Mouse (Mus musculus) heart, adult 18-20 months (tissue): ENCODE data around the gene Iffo2. TPM values are rescaled to one million over a fixed set of nuclear protein-coding genes. Genes with fewer than 3 reads are reported as not detected.
"Not testable (repeated sequence)": the region's sequence is repeated elsewhere in the genome, so short reads cannot be mapped to it uniquely, and the experiment has no call there.

Source experiments
- DNase-seq, 2 experiments: peaks; one replicate each; pipeline ENCODE4 v3.0.0; 2021 to 2022; ENCODE audit warnings: mixed read lengths in 1 of 2
- long read RNA-seq, 2 experiments: library from polyadenylated mRNA; stranded (forward); transcript quantifications; one replicate each; pipeline ENCODE4 v2.0.0; 2021
- total RNA-seq, 2 experiments: library from RNA; stranded (reverse); gene quantifications; 2 replicates each; pipeline ENCODE4 v1.2.3; 2021

Gene Iffo2
- total RNA-seq: 1 to 10 TPM; 4.3 to 4.4 TPM
- long read RNA-seq, experiment 1: 0 reads
- long read RNA-seq, experiment 2: 0 reads

DNA sequence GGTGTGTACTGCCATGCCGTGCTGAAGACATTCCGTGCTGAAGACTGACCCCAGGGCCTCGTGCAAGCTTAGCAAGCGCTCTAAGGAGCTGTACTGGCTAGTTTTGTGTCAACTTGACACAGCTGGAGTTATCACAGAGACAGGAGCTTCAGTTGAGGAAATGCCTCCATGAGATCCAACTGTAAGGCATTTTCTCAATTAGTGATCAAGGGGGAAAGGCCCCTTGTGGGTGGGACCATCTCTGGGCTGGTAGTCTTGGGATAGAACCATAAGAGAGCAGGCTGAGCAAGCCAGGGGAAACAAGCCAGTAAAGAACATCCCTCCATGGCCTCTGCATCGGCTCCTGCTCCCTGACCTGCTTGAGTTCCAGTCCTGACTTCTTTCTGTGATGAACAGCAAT is at the start of gene Iffo2:
Gene Iffo2 (plus strand): TSS at position 301 of the 400 bp plus-strand sequence.
- not testable (repeated sequence) for DNase-seq

DNA sequence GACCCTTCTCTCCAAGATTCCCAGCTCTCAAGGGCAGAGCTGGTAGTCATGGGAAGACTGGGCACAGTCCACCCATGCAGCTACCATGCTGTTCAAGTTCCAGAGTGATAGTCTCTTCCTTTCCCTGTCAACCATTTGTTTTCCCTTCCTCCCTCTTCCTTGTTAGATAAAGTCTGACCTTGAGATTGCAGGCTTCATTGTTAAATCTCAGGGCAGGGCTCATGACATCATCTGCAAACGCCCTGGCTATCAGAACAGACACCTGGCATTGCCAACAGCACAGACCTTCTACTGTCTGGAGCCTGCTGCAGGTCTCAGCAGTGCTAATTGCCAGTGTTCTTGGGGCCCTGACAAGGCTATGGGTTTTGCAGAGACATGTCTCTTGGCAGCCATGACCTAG is 48.9 kb upstream of the Iffo2 start:
- DNase-seq: no peak

DNA sequence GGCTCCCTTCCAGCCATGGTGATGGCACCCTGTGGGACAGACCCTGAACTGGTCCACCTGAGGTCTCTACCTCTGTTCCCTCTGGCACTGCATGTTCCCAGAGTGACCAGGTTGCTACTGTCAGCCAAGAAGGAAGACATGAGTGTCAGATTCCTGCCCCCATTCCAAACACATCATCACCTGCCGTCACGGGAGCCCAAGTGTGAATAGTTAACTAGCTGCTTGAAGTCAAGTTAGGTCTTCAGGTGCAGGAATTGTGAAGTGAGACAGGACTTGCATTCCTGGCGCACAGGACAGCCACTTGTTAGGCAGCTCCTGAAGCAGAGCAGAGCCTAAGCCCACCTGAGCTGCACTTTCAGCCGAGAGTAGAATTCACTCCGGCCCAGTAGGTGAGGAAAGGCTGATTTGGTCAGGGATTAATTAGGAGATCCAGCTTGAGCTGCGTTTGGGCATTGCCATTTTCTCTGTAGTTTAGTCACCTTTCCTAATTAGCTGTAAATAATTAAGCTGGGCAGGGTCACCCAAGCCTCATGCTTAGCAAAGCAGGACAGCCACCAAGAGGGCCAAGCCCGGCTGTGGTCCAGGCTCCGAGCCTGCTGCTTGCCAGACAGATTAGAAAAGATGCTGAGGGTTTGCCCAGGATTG is 46.8 kb upstream of the Iffo2 start:
- DNase-seq: no peak

DNA sequence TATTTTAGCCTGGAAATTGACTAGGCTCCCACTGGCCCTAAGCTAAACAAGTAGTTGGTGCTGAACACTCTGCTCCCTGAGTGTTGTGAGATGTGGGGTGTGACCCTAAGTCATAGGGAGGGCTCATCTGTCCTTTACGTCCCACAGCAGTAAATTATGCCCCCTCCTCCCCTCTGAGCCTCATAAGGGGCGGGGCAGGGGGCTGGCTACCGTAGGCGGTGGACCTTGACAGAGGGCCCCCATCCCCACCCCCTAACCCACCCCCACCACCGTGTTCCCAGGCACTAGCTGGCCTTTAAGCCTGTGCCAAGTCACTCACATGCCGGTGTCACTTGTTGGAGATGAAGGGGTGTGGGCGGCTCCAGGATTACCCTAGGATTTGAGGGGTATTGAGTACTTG is 45.9 kb upstream of the Iffo2 start:
- no peak for DNase-seq

DNA sequence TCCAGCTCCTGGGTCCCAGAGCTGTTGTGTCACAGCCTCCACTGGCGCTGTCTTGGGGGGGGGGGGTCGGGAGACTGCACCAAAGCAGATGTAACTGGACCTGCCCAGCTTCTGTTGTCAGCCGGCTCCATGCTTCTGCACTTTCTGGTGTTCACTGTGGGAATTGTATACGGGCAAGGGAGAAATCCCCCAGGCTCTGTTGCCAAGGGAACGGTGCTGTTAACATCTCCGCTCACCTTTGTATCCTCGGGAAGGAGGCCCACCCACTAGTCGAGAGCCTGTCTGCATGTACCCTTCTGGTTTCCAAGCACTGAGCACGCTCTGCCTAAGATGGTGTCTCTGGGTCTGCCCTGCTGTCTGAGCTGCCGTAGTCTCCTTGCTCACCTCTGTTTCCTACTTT is 43.3 kb upstream of the Iffo2 start:
- DNase-seq: no peak

DNA sequence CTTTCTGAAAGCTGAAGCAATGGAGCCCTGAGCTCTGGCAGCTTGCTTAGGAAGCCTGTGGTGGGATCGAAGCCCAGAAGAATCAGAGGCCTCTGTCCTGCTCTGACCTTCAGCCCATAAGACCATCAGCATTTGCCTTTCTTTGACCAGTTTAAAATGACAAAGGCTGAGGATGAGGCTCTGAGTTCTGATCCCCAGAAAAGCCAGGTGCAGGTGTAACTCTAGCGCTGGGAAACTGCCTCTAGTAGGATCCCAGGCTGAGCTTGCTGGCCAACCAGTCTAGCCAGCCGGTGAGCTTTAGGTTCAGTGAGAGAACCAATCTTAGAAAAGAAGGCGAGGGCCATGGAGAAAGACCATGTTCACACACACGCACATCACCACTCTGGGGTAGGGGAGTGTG is 42.0 kb upstream of the Iffo2 start:
- no peak for DNase-seq

DNA sequence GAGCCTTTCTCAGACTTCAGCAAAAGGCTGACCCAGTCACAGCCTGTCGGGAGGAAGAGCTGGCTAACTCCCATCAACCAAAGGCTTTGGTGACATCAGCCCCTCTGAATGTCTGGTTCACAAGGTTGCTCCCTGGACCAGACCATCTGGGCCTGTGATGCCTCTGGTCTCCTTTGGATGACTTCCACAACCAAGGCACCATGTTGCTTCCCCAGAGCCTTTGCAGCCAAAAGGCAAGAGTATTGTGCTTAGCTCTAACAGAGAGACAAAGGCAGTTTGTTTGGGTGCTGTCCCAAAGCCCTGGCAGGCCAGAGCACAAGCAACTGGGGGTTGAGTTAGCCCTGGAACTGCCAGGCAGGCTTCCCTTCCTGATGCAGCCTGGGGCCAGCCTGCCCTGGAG is 40.4 kb upstream of the Iffo2 start:
- DNase-seq: peak; percentile 21 to 37

DNA sequence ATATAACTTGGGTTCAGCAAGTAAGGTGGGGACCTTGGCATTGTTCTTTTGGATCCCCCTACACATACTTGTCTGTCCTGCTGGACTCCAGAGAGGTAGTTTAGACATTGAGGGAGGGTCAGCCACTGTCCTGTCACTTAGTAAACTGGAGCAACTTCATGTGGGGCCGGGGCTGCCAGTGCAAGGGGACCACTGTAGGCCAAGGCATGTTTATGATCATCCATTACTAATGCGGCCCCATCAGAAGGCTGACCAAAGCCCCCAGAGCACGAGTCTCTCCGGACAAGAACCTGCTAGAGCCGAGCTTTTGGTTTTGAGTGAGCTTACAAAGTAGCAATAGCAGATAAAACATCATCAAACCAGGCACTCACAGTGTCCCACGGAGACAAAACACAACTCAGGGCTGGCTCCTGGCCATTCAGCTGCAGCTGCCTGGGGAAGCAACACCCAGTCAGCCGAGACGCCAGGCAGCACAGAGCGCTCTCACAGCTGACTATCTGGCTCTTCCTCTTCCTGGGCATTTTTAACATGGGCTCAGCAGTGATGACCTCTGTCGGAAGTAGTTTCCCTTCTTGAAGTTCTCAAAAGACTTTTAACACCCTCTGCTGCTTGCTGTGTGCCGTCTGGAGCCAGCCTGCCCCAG is 39.8 kb upstream of the Iffo2 start:
- DNase-seq: peak; percentile 76 to 84

DNA sequence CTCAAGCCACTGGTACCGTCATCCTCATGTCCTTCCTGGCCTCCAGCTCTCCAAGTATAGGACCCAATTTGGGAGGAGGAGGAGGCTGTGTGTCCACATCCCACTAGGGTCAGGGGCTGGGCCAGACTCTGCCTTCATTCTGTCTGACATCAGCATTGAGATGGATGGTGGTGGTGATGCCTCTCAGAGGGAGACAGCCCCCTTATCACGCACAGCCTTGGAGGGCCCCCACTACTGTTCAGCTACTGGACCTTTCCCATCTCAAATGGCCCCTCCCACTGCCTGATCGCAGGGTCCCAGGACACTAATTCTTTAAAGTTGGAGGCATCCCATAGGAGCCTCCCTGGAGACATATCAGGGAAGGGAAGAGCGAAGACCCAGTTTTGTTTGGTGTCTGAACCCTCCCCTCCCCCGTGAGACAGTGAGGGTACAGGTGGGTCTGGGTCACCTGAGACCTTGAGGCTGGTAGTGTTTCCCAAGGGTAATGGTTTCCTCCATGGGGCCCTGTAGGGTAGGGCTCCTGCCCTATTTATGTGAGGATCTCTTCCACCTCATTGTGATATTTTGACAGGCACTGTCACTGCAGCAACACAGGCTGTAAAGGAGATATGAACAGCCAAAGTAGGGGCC is 38.7 kb upstream of the Iffo2 start:
- DNase-seq: no peak

DNA sequence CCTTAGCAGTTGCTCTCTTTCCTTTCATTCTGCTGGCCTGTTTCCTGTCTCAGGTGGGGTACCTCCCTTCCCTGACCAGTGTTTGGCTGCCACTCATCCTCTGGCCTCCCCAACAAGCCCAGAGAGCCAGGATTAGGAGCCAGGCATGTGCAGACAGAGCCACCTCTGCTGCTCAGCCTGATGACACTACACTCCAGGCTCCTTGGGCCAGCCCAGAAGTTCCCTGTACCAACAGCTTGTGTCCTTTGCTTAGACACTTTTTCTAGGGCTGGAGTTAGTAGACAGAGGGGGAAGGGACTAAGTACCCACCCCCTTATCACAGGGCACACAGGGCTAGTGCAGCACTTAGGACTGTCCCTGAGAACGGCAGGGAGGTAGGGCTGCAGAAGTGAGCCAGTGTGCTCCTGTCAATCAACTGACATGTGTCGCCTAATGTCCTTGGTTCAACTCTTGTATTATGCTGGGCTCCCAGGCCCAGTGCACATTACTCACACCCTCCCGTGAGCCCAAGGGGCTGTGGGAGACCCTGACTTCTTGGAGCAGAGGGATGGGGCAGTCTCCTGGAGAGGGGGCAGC is 38.0 kb upstream of the Iffo2 start:
- no peak for DNase-seq

DNA sequence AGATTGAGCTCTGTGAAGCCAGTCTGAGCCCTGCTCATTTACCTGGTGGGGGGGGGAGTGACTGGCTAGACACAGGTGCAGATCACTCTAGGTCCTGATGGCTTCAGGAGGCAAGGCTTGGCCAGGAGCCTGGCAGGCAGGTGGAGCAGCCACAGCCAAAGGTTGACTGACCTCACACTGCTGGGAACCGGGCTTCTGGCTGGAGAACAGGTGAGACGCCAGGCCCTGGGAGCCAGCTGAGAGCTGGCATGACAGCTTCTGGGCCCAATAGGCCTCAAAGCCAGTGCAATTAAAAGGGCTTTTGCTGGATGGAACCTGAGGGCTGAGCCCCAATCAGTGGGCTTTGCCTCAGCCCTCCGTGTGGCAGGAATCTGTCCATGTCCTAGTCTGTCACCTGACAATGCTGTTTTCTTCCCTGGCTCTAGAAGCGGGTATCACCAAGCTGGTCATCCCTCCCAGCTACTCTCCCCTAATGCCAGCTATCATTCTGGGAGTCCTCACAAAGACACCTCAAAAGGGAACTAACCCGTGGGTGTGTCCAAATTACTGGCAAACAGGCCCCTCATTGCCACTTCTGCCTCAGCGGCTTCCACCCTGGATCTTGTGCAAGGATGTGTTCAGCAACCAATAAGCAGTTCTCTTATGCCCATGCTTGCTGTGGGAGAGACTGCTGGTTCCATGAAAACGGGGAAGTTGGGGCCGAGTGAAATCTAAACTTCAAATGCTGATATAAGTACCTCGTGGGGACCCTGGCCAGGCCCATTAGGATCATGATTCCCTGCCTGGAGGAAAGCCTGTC is 36.9 kb upstream of the Iffo2 start:
- peak; percentile 30 to 75 for DNase-seq

DNA sequence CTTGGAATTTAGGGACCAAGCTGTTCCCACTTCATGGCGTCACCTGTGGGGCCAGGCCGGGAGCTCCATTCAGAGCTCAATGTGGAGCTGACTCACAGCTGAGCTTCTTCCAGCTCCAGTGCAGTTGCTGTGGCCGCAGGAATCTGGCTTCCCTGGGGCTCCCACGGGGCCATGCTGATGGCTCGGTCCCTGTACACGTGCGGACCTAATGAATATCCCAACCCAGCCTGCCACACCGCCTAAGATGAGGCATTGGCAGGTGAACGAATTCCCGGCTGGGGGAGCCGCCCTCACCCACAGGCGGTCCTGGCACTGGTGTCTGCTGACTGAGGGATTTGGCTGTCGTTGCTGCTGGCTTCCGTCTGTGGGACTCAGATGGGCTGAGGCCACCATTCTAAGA is 29.5 kb upstream of the Iffo2 start:
- peak; percentile 30 to 51 for DNase-seq

DNA sequence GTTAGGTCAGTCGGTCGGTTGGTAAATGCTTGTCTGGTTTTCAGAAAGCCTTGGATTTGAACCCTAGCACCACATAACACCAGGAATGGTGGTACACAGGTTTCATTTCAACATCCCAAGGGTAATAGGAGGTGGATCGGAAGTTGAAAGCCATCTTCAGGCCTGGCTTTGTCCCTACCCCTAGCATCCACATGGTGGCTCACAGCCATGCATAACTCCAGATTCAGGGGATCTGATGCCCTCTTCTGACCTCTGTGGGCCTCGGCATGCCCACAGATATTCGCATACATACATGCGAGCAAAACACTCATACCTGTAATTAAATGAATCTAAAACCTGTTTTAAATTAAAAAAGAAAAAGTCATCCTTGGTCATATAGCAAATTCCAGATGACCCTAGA is 28.6 kb upstream of the Iffo2 start:
- DNase-seq: no peak

DNA sequence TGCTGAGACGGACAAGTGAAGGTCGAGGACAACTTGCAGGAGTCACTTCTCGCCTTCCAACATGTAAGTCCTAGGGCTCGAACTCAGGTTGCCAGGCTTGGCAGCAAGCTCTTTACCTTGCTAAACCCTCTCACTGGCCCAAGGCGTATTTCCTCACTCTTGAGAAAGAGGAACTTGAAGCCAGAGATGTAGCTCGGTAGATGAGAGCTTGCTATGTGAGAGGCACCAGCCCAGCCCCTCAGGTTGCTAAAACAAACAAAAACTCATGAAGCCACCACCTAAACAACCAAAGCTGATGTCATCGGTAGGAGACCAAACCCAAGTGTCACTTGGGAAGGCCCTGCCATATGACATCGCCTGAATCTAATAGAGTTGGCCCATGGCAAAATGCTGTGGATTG is 26.4 kb upstream of the Iffo2 start:
- DNase-seq: no peak

DNA sequence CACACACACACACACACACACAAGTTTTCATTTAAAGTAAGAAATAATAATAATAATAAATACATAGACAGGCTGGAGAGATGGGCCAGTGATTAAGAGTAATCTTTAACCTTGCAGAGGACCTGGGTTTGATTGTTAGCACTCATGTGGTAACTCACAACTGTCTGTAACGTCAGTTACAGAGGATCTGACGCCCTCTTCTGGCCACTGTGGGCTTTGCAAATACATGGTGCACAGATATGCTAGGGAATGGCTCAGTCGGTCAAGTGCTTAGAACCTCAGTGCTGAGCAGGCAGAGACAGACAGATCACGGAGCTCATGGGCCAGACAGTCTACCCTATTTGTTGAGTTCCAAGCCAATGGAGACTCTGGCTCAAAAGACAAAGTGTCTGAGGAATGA is 24.6 kb upstream of the Iffo2 start:
- DNase-seq: no peak

DNA sequence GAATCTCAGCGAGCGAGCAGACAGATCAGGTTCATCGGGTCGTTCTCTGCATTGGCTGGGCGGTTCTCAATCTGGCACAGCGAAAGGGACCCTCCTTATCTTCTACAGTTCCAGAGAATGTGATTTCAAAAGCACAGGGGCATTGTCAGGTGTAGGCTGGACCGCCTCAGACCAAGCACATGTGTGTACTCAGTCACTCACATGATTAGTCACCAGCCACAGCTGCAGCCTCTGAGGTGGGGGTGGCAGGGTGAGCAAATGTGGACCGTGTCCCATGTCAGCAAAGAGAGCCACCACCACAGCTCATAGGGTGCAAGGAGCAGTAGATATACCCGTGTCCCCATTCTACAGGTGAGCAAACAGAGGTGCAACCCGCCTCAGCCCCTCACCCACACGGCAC is 23.6 kb upstream of the Iffo2 start:
- no peak for DNase-seq

DNA sequence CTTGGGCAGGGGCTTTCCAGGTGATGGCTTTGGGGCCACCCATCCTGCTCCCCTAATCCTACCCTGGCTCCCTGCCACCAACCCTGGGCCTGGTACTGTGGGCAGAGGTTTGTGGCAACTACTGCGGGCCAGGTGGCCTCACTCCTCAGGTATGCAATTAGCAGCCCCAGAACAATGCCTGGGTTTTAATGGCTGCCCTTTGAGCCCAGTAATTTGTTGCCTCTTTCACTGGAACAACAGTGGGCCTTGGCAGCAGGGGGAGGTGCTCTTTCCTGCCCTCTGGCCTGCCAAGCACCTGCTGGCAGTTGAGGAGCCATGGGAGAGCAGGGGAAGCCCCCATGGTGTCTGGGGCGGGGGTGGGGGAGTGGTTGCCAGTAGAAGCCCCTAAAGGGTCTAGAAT is 21.3 kb upstream of the Iffo2 start:
- DNase-seq: no peak

DNA sequence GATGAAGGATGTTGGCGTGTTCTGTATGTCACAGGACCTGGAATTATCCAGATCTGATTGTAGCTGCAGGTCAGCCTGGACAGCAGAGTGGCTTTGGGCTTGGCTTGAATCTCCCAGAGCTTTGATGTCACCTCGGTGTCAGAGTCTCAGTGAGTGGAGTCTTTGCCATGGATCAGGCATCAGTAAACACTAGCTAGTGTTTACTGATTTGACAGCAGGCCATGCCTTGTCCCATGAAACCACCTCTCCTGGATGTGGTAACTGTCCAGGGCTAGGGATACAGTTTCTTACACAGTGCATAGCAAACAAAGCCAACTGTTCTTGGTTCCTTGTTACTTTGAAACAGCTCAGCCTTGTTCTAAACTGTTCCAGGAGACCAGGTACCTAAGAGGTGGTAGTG is 18.8 kb upstream of the Iffo2 start:
- no peak for DNase-seq

DNA sequence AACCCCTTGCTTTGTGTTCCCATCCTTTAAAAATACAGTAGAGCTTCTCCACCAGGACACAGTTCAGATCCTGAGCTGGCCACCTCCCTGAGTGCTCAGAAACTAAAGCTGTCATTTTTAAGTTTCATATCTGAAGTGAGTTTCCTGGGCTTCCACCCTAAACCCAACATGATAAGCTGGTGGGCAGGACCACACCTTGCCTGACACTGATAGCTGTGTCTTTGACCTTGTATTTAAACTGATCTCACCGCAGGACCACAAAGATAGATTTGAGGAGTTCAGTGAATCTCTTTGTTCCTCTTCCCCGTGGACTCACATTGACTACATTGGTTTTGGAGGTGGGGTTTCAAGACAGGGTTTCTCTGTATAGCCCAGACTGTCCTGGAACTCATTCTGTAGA is 17.4 kb upstream of the Iffo2 start:
- DNase-seq: no peak

DNA sequence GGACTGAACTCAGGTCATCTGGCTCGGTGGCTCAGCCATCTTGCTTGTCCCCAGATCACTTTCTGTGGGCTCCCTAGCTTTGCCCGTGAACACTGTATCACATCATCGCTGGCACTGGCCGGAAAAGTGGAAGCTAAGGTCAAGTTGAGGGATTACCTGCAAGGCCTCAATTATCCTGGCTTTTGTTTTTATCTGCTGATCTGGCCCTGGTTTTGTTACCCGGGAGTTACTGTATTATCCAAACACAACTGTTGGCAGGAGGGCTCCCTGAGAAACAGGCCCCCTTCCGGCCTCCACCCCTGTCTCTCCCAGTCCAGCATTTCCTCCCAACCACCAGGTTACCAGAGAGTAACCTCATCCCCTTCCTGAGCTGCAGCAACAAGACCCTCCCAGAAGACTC is 11.1 kb upstream of the Iffo2 start:
- DNase-seq: no peak

DNA sequence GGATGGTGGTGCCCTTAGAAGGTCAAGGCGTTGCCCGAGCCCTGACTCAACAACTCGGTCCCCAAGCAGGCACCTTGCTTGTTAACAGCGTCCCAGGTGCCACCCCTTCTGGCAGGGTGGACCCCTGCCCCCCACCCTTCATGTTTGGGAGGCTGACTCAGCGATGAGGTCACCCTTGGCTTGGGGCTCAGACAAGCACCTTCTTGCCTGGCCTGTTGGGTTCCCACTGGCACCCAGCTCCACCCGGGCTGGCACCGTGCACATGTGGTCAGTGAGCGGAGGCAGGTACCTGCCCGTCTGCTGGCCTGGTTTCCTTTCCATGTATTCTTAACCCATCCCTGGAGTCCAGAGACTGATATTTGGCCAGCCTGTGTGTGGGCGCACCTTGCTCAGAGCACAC is 8.4 kb upstream of the Iffo2 start:
- no peak for DNase-seq

DNA sequence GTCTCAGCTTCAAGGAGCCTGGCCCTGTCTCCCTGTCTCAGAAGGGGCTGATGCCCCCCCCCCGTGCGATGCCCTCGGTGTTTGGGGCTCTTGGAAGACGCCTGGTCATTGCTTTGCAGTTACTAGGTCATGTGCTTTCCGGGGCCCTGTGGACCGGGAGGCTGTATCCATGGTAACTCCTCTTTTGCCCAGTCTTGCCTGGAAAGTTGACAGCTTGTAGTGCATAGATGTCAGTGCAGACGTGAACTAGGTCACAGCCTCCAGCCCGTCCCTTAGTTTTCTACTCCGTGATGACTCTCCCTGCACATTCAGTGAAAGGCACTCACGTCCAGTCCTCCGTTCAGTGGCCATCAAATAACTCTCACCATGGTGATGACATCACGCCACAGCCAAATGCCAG is 3.9 kb upstream of the Iffo2 start:
- DNase-seq: no peak

DNA sequence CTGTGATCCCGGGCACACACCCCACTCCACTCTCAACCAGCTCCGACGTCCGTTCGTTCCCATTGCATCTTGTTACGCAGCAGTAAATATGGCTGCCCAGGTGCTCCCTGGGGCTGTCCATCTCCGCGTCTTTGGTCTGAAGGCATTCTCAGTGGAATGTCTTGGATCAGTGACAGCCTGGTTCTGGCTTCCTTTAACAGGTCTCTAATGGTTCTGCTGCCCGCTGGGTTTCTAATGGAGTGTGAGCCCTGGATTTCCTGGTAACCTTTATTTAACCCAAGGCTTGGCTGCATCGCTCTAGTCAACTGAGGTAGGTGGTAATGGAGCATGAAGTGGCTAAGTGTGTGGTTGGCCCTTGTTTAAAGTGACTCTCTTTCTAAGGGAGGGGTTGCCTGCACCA is 1.7 kb downstream of the Iffo2 start:
- no peak for DNase-seq
